Mouse (Mus musculus): ENCODE results near the gene Tmie.

- TF ChIP-seq MYOG (IDR thresholded peaks at IDR 0.05; ENCODE audit: control insufficient read depth in 1 of 3, insufficient read depth in 1 of 3, insufficient read length in 2 of 3, low read depth in 2 of 3) (no peak), POLR2A (IDR thresholded peaks at IDR 0.05; ENCODE audit: insufficient read length, low read depth) (no peak)
Observed at GRCm38 (mm10) chr9:110840905-110841304, 39.0 kb downstream of the Tmie start.
